Mouse (Mus musculus): ENCODE results near the gene Ier5l.

Gene Ier5l

DNA sequence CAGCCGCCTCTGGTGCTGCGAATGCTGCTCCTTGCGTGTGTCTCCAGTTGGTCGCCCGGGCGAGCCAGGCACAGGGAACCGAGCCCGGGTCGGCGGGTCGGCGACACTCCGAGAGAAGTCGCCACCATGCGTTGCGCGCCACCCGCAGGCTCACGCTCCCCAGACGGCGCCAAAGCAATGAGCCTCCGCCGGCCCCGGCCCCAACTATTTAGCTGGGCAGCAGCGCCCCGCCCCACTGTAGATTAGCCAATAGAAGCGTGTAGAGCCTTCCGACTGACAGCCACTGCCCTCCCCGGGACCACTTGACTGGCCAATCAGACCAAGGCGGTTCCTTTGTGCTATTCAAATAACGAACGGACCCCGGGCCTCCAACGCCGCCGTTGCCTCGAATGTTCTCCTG lies at the start of gene Ier5l:
Gene Ier5l (minus strand): TSS at position 181 of the 400 bp plus-strand sequence.
- DNase-seq, result peak; percentile 59

DNA sequence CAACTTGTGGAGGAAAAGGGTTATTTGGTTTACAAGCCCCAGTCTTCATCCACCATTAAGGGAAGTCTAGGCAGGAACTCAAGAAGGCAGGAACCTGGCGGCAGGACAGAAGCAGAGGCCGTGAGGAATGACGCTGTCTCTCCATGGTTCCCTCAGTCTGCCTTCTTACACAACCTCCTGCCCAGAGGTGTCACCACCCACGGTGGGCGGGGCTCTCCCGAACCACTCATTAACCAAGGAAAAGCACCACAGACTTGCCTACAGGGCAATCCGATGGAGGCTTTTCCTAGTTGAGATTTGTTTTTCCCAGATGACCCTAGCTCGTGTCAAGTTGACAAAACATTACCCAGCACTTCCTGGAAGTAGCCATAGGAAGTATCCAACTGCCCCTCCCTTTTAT lies 49.7 kb upstream of the Ier5l start:
- DNase-seq, result no peak

DNA sequence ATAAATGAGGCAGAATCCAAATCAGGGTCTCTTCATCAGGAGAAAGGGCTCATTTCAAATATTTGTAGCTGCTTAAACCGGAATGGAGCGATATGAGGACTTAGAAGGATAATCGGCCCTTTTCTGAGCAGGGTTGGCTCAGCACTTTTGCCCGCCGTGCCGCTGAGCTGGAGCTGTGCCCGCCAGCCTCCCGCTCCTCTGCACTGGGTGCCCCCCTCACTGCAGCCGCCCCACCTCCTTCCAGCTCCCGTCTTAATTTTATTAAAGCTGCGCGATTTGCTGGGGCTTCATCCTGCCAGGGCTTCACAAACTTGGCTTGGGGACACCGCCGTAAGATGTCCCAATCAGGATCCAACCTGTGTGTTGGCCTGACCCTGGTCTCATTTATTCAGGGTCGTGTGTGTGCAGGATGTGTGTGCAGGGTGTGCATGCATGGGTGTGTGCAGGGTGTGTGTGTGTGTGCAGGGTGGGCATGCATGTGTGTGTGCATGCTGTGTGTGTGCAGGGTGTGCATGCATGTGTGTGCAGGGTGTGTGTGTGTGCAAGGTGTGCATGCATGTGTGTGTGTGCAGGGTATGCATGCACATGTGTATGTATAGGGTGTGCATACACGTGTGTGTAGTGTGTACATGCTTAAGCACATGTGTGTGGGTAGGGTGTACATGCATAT lies 36.8 kb upstream of the Ier5l start:
- DNase-seq, result no peak

DNA sequence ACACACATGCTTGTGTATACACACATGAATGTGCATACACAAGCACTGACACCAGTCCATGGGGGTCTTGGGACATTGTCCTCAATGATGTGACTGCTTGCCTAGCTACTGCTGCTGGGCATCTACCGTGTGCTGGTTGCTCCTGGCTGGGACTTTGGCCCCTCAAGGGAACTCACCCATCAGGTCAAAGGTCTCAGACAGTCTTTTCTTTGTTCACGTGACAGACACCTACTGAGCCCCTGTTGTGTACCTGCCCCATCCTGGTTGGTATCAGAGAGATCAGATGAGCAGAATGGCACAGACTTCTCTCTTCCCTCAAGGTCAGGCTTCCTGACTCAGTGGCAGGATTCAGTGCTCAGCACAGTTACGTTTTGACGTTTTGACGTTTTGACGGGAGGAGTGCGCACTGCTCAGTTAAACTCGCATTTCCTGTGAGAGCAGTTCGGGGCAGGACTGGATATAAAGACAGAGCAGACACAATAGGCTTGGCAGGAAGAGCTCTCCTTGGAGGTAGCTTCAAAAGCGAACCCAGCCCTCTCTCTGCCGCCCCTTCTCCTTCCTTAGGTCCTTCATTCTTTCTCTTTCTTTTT lies 33.2 kb upstream of the Ier5l start:
- DNase-seq, result peak; percentile 7

DNA sequence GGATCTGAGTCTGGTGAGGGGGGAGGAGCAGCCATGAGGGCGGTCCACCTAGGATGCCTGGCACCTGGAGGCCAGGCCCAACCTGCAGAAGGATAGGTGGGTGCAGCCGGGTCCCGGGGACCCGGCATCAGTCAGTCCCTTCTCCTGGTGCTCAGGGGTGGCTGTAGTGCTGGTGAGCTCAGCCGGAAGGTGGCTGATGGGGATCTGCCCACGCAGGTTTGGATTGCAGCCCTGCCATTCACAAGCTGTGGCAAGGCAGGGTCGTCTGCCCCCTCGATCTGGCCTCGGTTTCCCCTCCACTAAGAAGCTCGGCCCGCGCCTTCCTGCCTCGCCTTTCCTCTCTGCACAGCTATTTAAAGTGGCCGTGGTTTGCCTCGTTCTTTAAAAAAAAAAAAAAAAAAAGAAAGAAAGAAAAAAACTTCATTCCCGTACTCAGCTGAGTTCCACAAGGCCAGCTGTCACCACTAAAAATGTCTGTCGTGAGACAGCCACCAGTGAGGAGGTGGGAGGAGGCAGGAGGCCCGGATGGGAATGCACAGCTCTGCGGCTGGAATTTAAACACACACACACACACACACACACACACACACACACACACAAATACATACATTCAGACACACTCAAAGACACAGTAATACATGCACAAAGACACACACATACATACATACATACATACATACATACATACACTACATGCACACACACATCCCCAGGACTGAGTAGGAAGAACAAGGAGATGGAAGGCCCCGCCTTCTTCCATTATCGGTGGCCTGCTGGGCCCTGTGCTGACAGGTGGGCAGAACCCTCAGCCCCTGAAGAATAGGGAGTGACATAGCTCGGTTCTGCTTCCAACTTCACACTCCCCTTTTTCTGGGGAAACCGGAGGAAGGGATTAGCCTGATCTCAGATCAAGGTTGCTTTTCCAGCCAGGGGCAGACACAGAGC lies 29.9 kb upstream of the Ier5l start:
- no peak for DNase-seq

DNA sequence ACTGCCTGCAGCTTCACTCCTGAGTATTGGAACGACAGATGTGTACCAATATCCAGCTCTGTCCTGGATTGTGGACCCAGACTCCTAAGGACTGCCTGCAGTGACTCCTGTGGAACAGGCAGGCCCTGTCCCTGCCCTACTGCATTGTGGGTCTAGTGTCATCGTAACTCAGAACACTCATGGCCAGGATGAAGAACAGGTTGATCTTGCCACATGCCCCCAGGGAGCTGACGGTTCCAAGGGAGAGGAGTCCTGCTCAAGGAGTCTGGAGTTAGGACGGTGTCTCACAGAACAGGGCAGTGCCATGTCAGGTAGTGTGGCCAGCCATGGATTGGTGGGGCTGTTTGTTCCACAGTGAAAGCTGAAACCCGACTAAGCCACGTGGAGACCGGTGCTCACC lies 27.7 kb upstream of the Ier5l start:
- no peak for DNase-seq

DNA sequence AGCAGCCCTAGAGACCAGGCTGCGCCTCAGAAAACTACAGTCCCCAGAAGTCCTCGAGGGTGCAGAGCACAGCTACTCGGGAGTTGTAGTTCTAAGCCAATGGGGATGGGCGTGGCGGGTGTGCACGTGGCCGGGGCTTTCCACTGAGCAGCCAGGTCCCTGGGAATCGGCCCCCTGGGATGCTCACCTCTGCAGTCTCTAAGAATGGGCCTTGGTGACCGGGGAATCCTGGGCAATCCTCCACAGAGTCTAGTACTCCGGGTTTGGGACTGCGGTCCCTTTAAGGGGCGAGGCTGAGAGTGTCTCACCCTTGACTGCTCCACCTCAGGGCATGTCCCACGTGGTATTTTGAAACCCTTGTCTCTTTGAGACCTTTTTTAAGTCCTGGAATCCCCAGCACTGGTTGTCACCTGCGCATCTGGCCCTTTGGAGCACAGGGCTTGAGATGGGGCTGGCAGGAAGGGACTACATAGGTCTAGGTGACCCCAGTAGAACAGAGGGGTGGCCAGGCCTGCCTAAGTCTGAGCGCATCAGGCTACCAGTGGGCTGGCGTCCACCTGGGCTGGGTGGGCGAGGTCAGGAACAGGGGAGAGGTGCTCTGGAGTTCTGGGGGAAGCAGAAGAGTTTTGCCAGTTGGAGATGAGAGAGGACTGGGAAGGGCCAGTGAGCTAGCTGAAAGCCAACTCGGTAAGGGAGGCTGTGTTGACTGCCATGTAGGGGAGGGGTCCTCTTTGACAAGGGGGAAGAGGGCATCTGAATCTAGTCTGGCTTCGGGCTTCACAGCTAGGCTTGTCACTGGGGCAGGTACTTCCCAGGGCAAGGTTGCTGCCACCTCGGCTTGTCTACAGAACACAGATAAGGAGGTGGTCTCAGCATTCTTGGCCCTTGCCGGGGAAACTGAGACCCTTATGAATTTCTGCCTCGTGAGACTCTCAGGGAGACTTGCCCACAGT lies 22.2 kb upstream of the Ier5l start:
- DNase-seq, result peak; percentile 40

DNA sequence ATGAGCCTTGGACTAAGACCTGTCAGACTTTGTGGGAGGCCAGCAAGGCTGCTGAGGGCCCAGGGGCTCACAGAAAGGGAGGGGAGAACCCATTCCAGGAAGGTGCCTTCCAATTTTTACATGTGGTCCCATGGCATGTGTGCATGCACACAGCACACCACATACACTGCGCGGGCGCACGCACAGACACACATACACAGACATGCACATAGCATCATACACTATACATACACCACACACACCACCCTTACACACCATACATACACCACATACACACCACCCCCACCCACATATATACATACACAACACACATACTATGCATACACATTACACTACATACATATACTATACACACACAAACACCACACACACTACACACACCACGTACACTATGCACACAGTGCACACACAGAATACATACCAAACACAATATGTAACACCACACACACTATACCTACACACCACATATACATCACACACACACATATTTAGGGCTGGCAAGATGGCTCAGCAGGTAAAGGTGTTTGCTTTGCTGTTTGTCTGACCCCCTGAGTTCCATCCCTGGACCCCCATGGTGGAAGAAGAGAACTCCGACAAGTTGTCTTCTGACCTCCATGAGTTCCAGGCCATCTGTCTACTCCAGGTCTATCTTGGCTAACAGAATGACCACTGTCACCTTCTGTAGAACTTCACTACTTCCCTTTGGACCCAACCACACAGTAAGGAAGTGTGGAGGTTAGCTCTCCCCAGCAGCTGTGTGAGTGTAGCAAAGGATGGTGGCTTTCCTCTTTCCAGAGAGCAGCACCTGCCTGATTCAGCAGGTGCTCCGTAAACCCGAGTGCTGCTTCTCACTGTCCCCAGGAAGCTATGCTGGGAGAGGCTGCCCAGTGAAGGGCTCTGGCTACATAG lies 21.2 kb upstream of the Ier5l start:
- DNase-seq, result no peak

DNA sequence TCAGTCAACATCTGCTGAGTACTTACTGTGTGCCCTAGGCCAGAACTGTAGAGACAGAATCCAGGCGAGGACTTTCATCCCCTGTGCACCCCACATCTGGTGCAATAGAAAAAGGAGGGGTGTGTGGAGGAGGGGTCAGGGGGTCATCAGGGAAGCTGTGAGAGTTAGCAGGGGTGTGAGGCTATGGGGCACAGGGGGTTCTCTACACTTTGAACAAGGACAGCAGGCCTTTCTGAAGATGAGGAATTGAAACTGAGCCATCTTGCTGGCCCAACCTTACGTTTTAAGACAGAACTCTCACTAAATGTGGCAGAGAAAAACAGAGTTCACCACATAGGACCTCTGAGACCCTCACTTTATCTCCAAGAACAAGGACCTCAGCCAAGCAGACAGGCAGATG lies 16.4 kb upstream of the Ier5l start:
- no peak for DNase-seq

DNA sequence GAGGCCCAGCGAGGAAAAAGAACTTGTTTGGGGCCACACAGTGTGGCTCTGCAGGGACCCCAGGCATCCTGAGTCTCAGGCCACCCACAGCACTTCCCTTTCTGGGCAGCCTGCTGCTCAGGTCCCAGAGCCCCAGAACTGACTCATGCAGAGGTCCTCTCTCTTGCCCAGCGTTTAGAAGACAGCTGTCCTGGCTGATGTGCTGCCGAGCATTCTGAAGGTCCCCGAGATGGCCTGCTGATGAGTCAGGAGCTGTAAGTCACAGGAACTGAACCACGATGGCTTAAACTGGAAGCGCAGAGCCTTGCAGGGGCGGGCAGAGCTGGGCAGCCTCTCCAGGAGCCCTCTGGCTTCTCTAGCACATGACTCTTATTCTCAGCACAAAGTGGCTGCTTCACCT lies 13.6 kb upstream of the Ier5l start:
- DNase-seq, result no peak

DNA sequence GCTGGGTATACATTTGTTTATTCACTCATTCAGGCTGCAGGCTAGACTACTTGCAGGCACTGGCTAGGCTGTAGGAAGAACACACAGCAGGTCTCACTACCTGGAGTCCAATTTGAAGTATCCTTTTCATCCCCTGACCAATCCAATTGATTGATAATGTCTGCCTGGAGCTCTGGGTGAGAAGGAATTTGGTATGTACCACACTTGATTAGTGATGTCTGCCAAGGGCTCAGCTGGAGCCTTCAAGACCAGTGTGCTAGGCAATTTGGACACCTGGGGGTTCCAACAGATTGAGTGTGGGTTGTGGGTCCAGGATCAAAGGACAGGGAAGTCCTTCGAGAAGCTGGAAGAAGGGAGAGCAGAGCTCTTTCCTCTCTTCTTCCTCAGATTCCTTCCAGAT lies 4.5 kb upstream of the Ier5l start:
- DNase-seq, result no peak

DNA sequence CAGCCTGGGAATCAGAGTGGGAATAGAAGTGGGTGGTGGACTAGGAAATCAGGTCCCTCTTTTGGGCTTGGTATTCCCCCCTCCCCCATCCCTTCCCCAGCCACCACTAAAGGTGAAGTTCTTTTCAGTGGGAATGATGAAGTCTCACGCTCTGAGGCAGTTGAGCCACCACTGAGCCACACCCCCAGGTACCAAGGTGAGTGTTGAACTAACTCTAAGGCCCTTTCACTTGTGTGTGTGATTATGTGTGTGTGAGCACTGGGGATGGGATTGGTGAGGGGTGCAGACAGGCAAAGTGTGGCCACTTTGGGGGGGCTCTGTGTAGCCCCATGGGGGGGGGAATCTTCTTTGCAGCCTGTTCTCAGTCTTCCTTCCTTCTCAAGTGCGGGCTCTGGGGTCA lies 2.2 kb upstream of the Ier5l start:
- DNase-seq, result no peak

DNA sequence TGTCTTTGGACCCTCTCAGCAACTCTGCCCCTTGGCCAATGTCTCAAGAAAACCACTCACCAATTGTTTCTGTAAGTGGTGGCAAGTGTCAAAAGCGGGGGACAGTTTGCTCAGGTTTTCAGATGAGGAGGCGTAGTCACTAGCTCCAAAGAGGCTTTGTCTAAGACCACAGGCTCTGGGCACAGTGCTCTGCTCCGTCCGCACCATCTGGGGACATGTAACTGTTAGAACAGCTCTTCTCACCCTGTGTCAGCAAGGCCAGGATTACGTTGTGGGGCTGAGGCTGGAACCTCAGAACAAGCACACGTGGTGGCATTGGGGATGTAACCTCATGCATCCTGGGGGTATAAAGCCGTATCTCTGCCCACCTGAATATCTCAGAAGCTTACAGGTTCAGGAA lies 1.4 kb upstream of the Ier5l start:
- DNase-seq, result no peak

DNA sequence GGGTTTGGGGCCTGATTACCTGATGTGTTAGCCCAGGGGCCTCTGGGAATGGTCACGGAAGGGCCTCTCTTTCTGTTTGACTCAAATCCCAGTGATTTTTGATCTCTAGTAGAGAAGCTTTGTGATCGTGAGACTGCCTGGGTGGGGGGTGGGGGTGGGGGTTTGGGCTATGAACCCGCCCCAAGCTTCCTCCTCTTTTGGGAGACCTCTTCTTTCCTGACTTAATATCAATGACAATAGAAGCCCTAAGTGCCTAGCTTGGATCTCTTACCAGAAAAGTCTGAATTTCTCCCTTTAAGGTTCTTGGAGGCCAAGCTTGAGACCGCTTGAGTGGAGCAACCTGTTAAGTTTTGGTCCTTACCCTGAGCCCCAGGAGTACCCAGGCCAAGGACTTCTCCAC lies 757 bp upstream of the Ier5l start:
- DNase-seq, result no peak

DNA sequence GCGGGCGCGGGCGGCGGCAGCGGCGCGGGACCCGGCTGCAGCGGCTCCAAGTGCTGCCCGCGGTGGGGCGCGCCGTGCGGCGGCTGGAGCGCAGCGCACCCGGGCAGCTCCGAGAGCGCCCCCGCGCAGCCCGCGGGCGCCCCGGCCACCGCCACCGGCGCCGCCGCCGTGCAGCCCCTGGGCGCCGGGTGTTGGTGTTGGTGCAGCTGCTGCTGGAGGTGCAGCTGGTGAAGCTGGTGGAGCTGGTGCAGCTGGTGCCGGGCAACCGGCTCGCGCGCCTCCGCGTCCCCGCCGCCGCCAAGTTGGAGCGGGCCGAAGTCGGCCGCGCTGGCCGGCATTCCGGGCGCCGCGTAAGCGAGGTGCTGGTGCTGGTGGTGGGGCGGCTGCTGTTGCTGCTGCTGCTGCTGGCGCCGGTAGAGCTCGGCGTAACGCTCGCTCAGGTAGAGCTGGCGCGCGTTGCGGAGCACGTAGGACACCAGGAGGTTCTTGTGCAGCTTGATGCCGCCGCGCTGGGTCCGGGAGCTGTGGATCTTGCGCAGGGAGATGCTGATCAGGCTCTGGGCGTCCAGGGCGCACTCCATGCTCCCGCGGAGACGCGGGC lies 488 bp downstream of the Ier5l start:
- DNase-seq, result peak; percentile 38

DNA sequence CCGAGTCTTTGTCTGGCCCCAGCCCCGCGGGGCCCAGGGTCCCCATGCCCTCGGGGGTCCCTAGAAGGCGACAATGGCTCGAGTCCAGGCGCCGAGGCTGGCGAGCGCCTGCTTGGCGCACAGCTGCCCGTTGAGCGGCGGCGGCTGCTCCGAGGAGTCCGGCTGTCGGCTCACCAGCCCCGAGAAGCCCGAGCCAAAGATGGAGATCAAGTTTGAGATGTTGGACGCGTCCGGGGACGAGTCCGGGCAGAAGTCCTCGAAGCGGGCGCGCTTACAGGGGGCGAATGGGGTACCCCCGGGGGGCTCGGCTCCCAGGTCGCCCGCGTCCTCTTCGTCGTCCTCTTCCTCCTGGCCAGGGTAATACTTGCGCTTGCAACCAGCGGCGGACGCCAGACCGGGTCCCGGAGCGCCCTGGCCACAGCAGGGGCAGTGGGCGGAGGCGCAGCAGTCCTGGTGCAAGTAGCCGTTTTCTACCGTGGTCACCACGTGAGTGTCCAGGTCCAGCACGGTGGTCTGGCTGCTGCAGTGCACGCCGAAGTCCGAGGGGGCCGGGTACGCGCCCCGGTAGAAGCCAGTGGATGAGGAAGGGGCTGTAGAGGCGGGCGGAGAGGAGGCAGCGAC lies 1.2 kb downstream of the Ier5l start:
- peak; percentile 13 for DNase-seq

DNA sequence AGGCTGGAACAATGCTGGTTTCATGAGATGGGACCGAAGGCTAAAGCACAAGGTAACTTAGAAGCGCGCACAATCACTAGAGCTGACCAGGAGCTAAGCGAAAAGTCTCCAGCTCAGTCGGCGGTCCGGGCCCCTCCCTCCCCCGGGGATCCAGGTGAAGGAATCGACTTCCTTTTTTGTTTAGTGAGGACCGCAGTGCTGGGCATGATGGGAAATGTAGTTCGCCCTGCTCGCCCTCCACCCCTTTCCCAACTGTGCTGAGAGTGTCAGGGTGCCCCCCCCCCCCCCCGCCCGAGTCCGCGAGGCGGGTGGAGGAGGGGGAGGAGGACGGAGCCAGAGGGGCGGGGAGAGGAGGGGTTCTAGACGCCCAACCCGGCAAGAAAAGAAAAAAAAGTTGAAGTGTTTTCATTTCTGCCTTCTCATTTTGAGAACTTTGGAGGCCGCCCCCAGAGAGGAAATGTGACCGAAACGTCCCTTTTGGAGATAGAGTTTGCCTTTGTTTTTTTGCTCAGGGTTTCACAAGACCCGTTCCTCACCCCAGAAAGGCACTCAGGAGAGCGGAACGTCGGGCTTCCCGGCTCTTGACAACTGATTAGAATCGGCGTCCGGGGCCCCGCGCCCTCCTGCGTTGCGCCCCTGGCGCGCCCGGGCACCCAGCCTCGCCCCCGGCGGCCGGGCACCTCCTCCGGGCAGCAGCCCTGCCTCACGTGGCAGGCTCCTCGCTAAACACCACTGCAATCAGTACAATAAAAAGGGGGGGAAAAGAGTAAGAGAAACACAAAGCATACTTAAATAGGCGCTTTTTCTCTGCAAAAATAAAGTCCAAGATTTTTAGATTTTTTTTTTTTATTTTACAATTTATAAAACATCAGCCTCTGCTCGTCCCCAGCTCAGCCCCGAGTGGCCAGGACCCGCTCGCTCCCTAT lies 2.0 kb downstream of the Ier5l start:
- DNase-seq, result peak; percentile 75

DNA sequence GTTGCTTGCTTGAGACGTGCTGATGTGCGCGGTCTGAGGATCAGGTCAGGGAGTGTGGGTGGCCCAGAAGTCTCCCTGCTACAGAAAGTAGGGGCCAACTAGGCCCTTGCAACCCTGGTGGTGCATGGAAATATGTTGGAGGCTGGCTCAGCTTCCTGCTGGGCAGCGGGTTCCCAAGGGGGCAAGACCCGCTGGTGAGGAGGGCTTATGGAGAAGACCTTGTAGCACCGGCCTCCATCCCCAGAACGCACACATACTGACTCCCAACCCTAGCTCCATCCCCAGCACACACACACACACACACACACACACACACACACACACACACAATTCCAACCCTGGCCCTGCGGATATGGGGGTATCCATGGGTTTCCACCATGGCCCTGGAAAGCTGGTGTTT lies 3.0 kb downstream of the Ier5l start:
- no peak for DNase-seq

DNA sequence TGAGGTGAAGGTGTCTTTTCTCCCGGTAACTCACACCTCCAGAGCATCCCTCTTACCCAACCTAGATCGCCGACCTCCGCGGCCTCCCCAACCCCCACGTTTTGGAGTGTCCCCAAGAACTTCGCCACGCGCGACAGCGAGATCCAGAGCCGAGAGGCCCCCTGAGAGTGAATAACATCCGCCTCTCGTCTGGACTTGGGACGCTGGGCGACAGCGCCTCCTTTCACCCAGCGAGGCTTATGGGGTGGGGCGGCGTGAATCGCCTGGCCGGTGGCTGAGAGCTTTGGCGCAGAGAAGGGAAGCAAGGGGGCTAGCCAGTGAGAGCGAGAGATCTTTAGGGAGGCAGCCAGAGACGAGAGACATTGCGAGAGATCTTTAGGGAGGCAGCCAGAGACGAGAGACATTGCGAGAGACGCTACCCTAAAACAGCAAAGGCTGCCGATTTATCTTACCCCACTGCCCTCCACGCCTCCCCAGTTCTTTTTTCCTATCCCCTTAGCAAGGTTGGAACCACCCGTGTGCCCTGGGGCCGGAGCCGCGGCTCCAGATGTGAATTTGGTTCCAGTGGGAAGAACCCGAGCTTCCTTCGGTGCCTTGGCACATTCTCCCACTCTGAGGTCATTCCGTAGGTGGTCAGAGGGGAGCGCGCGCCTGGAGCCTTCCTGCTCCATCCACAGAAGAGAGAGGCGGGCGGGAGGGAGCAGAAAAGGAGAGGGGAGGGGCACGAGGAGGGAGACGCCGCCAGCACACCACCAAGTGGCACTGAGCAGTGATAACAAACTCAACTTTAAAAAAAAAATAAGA lies 3.7 kb downstream of the Ier5l start:
- DNase-seq, result no peak
